Mouse (Mus musculus): ENCODE results near the gene Igsf23. TPM values are rescaled to one million over a fixed set of nuclear protein-coding genes. Genes with fewer than 3 reads are reported as not detected.

Igsf23 gene
- polyA plus RNA-seq, 1 experiment from 2014 or later: not detected

DNA sequence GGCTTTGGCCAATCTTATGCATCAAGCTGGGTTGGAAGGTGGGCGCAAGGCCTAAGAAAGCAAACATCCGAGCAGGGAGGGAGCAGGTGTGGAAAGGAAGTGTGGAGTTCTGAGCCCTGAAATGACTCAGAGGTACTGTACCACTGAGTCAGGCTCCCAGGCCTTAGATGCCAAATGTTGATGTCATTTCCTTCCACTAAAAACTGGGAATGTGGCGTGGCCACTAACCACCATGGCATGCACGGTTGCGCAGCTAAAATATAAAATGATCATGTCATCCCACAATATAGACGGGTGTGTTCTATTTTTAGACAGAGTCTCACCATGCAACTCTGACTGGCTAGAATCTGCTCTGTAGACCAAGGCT, 39.3 kb downstream of the Igsf23 start:
- Histone ChIP-seq H3K4me1 (replicated peaks; ENCODE audit: control insufficient read depth, insufficient read depth, low read length) (no peaks in the 10 kb centered on the region), H3K9me3 (ENCODE audit: control insufficient read depth, low read length) (0 out of 2 replicates have a peak, but pooled peaks cover 3% of the 10 kb centered on the region), H3K4me3 (replicated peaks; ENCODE audit: low read length) (no peak overlapping the region), H3K27me3 (ENCODE audit: control insufficient read depth, insufficient read depth, low read length) (no peaks in the 10 kb centered on the region), H3K27ac (no peak overlapping the region), H3K4me2 (replicated peaks) (no peak overlapping the region), H3K9ac (no peak overlapping the region), H3K36me3 (replicated peaks; ENCODE audit: control insufficient read depth, insufficient read depth) (peaks cover 30% of the 10 kb centered on the region)
- DNase-seq (ENCODE audit: low spot score) (no peak), ATAC-seq (ENCODE audit: low FRiP score) (no peak)
- WGBS: 90% methylated on average over 6 of the region's 6 CpGs

DNA sequence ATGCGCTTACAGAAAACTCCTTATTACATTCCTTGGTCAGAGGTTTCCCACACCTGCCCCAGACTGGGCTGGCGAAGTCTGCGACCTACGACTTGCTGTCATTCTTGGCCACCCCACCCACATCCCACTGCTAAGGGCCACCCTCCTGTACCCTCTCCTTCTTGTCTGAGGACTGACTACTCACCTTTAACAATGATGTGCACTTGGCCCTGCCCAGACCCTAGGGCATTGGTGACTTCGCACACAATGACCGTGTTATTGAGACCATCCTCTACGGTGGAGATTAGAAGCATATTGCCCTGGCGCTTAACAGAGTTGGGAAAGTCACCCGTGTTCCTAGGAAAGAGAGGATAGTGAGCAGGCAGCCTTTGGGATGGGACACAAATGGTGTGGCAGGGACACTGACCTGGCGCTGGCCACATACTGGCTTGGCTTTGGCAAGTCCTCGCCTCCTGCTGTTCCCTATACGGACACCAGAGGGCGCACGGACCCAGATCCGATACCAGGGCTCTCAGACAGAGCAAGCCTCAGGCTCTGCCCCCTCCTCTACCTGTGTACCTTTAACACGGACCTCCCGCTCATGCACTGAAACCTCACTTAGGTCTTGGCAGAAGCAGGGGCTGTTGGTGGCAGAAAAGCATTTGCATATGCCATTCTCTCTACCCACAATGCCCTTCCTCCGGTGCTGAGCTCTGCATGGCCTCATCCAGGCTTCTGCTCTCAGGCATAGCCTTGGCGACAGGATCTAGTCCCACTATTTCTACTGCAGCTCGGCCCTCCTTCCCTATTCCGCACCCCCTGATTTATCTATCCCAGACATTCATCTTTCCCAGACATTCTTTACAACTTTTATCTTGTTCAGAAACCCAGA, 39.9 kb downstream of the Igsf23 start:
- H3K27me3 ChIP-seq (ENCODE audit: control insufficient read depth, insufficient read depth, low read length): no peaks in the 10 kb centered on the region
- H3K27ac ChIP-seq: no peak overlapping the region
- no peak overlapping the region for H3K4me3 ChIP-seq (replicated peaks; ENCODE audit: low read length)
- ATAC-seq (ENCODE audit: low FRiP score): peak; percentile 73
- no peak overlapping the region for H3K9ac ChIP-seq
- H3K36me3 ChIP-seq (replicated peaks; ENCODE audit: control insufficient read depth, insufficient read depth): peaks cover 25% of the 10 kb centered on the region
- H3K9me3 ChIP-seq (ENCODE audit: control insufficient read depth, low read length): 0 out of 2 replicates have a peak, but pooled peaks cover 6% of the 10 kb centered on the region
- H3K4me1 ChIP-seq (replicated peaks; ENCODE audit: control insufficient read depth, insufficient read depth, low read length): no peaks in the 10 kb centered on the region
- WGBS: 54% methylated on average over 21 of the region's 21 CpGs
- DNase-seq (ENCODE audit: low spot score): peak; percentile 84
- no peak overlapping the region for H3K4me2 ChIP-seq (replicated peaks)

DNA sequence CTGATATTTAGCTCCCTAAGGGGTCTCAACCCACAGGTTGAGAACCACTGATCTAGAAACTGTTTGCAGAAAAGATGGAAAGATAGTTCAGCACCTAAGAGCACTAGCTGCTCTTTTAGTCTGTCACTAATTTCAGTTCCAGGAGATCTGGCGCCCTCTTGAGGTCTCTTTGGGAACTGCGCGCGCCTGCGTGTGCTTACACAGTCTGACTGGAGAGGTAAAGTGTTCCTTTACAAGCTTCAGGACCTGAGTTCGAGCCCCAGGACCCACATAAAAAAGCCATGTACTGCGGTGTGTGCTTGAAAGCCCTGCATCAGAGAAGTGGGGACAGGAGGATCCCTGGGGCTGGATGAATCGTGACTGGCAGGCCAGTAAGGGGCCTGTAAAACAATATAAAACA, 60.7 kb downstream of the Igsf23 start:
- Histone ChIP-seq H3K27me3 (ENCODE audit: control insufficient read depth, insufficient read depth, low read length) (no peaks in the 10 kb centered on the region), H3K27ac (no peak overlapping the region), H3K4me2 (replicated peaks) (no peak overlapping the region), H3K4me1 (replicated peaks; ENCODE audit: control insufficient read depth, insufficient read depth, low read length) (no peaks in the 10 kb centered on the region), H3K4me3 (replicated peaks; ENCODE audit: low read length) (no peak overlapping the region), H3K9ac (no peak overlapping the region), H3K9me3 (ENCODE audit: control insufficient read depth, low read length) (no peaks in the 10 kb centered on the region), H3K36me3 (replicated peaks; ENCODE audit: control insufficient read depth, insufficient read depth) (no peaks in the 10 kb centered on the region)
- ATAC-seq (ENCODE audit: low FRiP score): no peak
- no peak for DNase-seq (ENCODE audit: low spot score)
- WGBS: 50% methylated on average over 8 of the region's 8 CpGs

DNA sequence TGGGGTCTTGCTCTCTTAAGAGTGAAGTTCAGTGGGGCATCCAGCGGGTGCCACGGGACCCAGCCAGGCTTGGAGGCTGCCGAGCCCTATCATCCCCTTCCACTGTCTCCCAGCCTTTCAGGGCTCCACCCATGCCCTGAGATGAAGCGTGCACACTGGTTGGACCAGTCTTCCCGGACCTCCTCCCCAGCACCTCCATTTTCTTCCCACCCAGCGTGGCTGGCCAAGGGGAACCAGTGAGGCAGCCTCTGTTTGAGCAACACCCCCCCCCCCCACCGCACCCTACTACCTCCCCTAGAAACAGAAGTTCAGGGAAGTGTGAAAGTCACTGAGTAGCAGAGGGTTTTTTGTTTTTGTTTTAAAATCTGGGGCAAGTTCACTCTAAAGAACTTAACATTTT, 62.7 kb downstream of the Igsf23 start, which contains the start of gene Ceacam19:
TSS of gene Ceacam19 (minus strand) at position 117 of the 400 bp plus-strand sequence.
- Histone ChIP-seq H3K9me3 (ENCODE audit: control insufficient read depth, low read length) (no peaks in the 10 kb centered on the region), H3K27me3 (ENCODE audit: control insufficient read depth, insufficient read depth, low read length) (no peaks in the 10 kb centered on the region), H3K4me1 (replicated peaks; ENCODE audit: control insufficient read depth, insufficient read depth, low read length) (no peaks in the 10 kb centered on the region), H3K36me3 (replicated peaks; ENCODE audit: control insufficient read depth, insufficient read depth) (no peaks in the 10 kb centered on the region), H3K4me2 (replicated peaks) (no peak within 1 kb of the TSS), H3K9ac (no peak within 1 kb of the TSS), H3K4me3 (replicated peaks; ENCODE audit: low read length) (no peak within 1 kb of the TSS), H3K27ac (no peak within 1 kb of the TSS)
- ATAC-seq (ENCODE audit: low FRiP score): no peak
- DNase-seq (ENCODE audit: low spot score): no peak
- WGBS: 86% methylated on average over 7 of the region's 7 CpGs

Other genes with a start within 250 kb of the Igsf23 start
- 119 and 128 TPM in 2 replicates for gene Tomm40, start 235.3 kb downstream of the Igsf23 start, polyA plus RNA-seq (2014; fragmentation: Nextera tagmentation; extraction: Ambion mirVana)
- 46.7 and 49.5 TPM in 2 replicates for gene Nectin2, start 200.3 kb downstream of the Igsf23 start, polyA plus RNA-seq (2014; fragmentation: Nextera tagmentation; extraction: Ambion mirVana)
- 17.5 and 18.8 TPM in 2 replicates for gene Bcam, start 179.7 kb downstream of the Igsf23 start, polyA plus RNA-seq (2014; fragmentation: Nextera tagmentation; extraction: Ambion mirVana)
- gene Cblc, start 153.9 kb downstream of the Igsf23 start, polyA plus RNA-seq (2014; fragmentation: Nextera tagmentation; extraction: Ambion mirVana): not detected in 2 replicates
- gene Bcl3, start 128.0 kb downstream of the Igsf23 start, polyA plus RNA-seq (2014; fragmentation: Nextera tagmentation; extraction: Ambion mirVana): 0.58 and 0.97 TPM in 2 replicates
- 13.0 and 13.9 TPM in 2 replicates for gene Gm19345, start 98.8 kb downstream of the Igsf23 start, polyA plus RNA-seq (2014; fragmentation: Nextera tagmentation; extraction: Ambion mirVana)
- gene Ceacam16, start 89.5 kb downstream of the Igsf23 start, polyA plus RNA-seq (2014; fragmentation: Nextera tagmentation; extraction: Ambion mirVana): 0.17 and 0.20 TPM in 2 replicates
- not detected in 2 replicates for gene Ceacam19, start 62.8 kb downstream of the Igsf23 start, polyA plus RNA-seq (2014; fragmentation: Nextera tagmentation; extraction: Ambion mirVana)
- gene Pvr, start 29.6 kb downstream of the Igsf23 start, polyA plus RNA-seq (2014; fragmentation: Nextera tagmentation; extraction: Ambion mirVana): 6.4 and 6.6 TPM in 2 replicates
- gene Ceacam20, start 14.7 kb upstream of the Igsf23 start, polyA plus RNA-seq (2014; fragmentation: Nextera tagmentation; extraction: Ambion mirVana): not detected in 2 replicates
- not detected in 2 replicates for gene Nlrp9b, start 40.7 kb upstream of the Igsf23 start, polyA plus RNA-seq (2014; fragmentation: Nextera tagmentation; extraction: Ambion mirVana)
- not detected in 2 replicates for gene Vmn1r91, start 148.9 kb upstream of the Igsf23 start, polyA plus RNA-seq (2014; fragmentation: Nextera tagmentation; extraction: Ambion mirVana)
- not detected in 2 replicates for gene Gm16442, start 171.8 kb upstream of the Igsf23 start, polyA plus RNA-seq (2014; fragmentation: Nextera tagmentation; extraction: Ambion mirVana)
- gene Vmn1r93, start 188.3 kb upstream of the Igsf23 start, polyA plus RNA-seq (2014; fragmentation: Nextera tagmentation; extraction: Ambion mirVana): not detected in 2 replicates
- not detected in 2 replicates for gene Vmn1r94, start 217.6 kb upstream of the Igsf23 start, polyA plus RNA-seq (2014; fragmentation: Nextera tagmentation; extraction: Ambion mirVana)
- not detected in 2 replicates for gene Vmn1r95, start 243.0 kb upstream of the Igsf23 start, polyA plus RNA-seq (2014; fragmentation: Nextera tagmentation; extraction: Ambion mirVana)

All from hindbrain, embryonic 14.5 days (tissue).